13 mouse cellular contexts compared by ENCODE assay signal in the genomic region with DNA sequence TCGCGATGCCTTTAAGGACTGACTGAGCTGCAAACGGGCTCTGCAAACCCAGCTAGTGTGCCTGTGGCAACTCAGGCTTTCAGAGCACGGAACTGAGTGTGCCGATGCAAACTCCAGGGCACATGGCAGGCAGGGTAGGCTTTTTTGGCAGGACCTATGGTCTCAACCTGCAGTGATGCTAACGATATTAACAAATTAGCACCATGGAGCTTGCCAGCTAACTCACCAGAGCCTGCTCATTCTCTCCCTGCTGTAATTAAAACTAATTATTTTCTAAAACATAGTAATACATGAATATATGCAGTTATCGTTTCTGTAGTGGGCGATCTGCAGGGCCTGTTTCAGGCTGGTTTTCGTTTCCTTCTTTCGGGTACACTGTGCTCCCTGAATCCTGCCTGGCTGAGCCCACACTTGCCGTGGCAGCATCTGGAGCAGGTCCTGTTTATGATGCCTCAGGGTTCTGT.
DNase-seq lines count a peak whose midpoint lies in the region; ATAC-seq lines count a peak whose summit lies in the region.
"Had no signal": no experiment of that assay in that cellular context is flagged by ENCODE, and none has a peak within 500 bp of the region (broad histone marks: within the 10 kb centered on the region; RNA-seq: fewer than 3 reads in every experiment).

No protein-coding gene starts in this region.

- H3K4me1 ChIP-seq in forebrain, embryonic 13.5 days: peaks cover 43% of the 10 kb centered on the region
- H3K4me1 ChIP-seq in forebrain, embryonic 10.5 days: peaks cover 20% of the 10 kb centered on the region
- H3K4me1 ChIP-seq in lung, embryonic 16.5 days (replicated peaks; ENCODE audit: control insufficient read depth, insufficient read depth, low read length): peaks cover 21% of the 10 kb centered on the region
- H3K4me1 ChIP-seq in stomach, embryonic 16.5 days (ENCODE audit: control insufficient read depth, insufficient read depth, low read length): peaks cover 24% of the 10 kb centered on the region
- H3K4me1 ChIP-seq: liver, embryonic 12.5 days had no signal

- H3K9me3 ChIP-seq in forebrain, embryonic 13.5 days (replicated peaks): no peaks in the 10 kb centered on the region
- H3K9me3 ChIP-seq in forebrain, embryonic 10.5 days: no peaks in the 10 kb centered on the region
- H3K9me3 ChIP-seq in lung, embryonic 16.5 days (ENCODE audit: control insufficient read depth, low read length): no peaks in the 10 kb centered on the region
- no peaks in the 10 kb centered on the region for H3K9me3 ChIP-seq in stomach, embryonic 16.5 days (replicated peaks; ENCODE audit: control insufficient read depth, low read length)
- H3K9me3 ChIP-seq: liver, embryonic 12.5 days had no signal

- peak overlapping the region; percentile 77 for H3K27ac ChIP-seq in forebrain, embryonic 13.5 days
- H3K27ac ChIP-seq in forebrain, embryonic 10.5 days: no peak overlapping the region
- peak overlapping the region; percentile 24; the same call in 1 of the 2 replicates for H3K27ac ChIP-seq in lung, embryonic 16.5 days (ENCODE audit: low read length)
- H3K27ac ChIP-seq in stomach, embryonic 16.5 days (ENCODE audit: low read length): peak overlapping the region; percentile 69
- H3K27ac ChIP-seq: liver, embryonic 12.5 days had no signal

- ATAC-seq in forebrain, embryonic 13.5 days: peak; percentile 78
- no peak for ATAC-seq in lung, embryonic 16.5 days (ENCODE audit: low read depth)
- no peak for ATAC-seq in stomach, embryonic 16.5 days (ENCODE audit: insufficient read depth, low FRiP score)
- ATAC-seq: liver, embryonic 12.5 days; Patski had no signal

- no peak for DNase-seq in forebrain, embryonic 10.5 days (ENCODE audit: extremely low spot score, low spot score)
- DNase-seq in lung, postnatal 25 days (ENCODE audit: low spot score): no peak
- DNase-seq in layer of hippocampus, adult 9-11 months: peak; percentile 87
- no peak for DNase-seq in heart, postnatal 36 days
- no peak for DNase-seq in testis, postnatal 14 days (ENCODE audit: low spot score)
- DNase-seq: embryo, embryonic 11 days; gastrocnemius, postnatal 14 days; kidney, adult 9 months had no signal

- H3K36me3 ChIP-seq in forebrain, embryonic 13.5 days (ENCODE audit: poor library complexity, severe bottlenecking): peaks cover 32% of the 10 kb centered on the region
- peaks cover 47% of the 10 kb centered on the region for H3K36me3 ChIP-seq in forebrain, embryonic 10.5 days (replicated peaks)
- H3K36me3 ChIP-seq in lung, embryonic 16.5 days (ENCODE audit: control insufficient read depth, insufficient read depth, low read length): 0 out of 2 replicates have a peak, but pooled peaks cover 5% of the 10 kb centered on the region
- H3K36me3 ChIP-seq in stomach, embryonic 16.5 days (ENCODE audit: control insufficient read depth, insufficient read depth, low read length): peaks cover 3% of the 10 kb centered on the region; the same call in 1 of the 2 replicates

- peak overlapping the region; percentile 37; the same call in 1 of the 2 replicates for H3K9ac ChIP-seq in forebrain, embryonic 13.5 days
- H3K9ac ChIP-seq in lung, embryonic 16.5 days (ENCODE audit: low read length): no peak overlapping the region
- H3K9ac ChIP-seq in stomach, embryonic 16.5 days (ENCODE audit: low read length): no peak overlapping the region; the same call in 1 of the 2 replicates
- H3K9ac ChIP-seq: liver, embryonic 12.5 days had no signal

- no peaks in the 10 kb centered on the region for H3K27me3 ChIP-seq in forebrain, embryonic 13.5 days
- H3K27me3 ChIP-seq in forebrain, embryonic 10.5 days (ENCODE audit: poor library complexity, severe bottlenecking): no peaks in the 10 kb centered on the region
- H3K27me3 ChIP-seq in lung, embryonic 16.5 days (ENCODE audit: control insufficient read depth, insufficient read depth, low read depth, low read length): no peaks in the 10 kb centered on the region
- no peaks in the 10 kb centered on the region for H3K27me3 ChIP-seq in stomach, embryonic 16.5 days (ENCODE audit: control insufficient read depth, insufficient read depth, low read length)
- H3K27me3 ChIP-seq: liver, embryonic 12.5 days; Patski had no signal

- no peak overlapping the region for H3K4me3 ChIP-seq in forebrain, embryonic 13.5 days
- no peak overlapping the region for H3K4me3 ChIP-seq in forebrain, embryonic 10.5 days
- no peak overlapping the region for H3K4me3 ChIP-seq in lung, embryonic 16.5 days (ENCODE audit: low read length)
- H3K4me3 ChIP-seq in stomach, embryonic 16.5 days (replicated peaks; ENCODE audit: low read length): no peak overlapping the region
- H3K4me3 ChIP-seq: liver, embryonic 12.5 days had no signal

- peak overlapping the region; percentile 12 for H3K4me2 ChIP-seq in forebrain, embryonic 13.5 days
- no peak overlapping the region for H3K4me2 ChIP-seq in lung, embryonic 16.5 days (ENCODE audit: low read depth, low read length)
- H3K4me2 ChIP-seq in stomach, embryonic 16.5 days (ENCODE audit: low read depth, low read length): no peak overlapping the region
- H3K4me2 ChIP-seq: liver, embryonic 12.5 days had no signal

- intact Hi-C loops in heart, postnatal 36 days (cut with DNase I): no loop called here

- WGBS in forebrain, embryonic 13.5 days: 38% methylated on average over 11 of the region's 11 CpGs
- 88% methylated on average over 11 of the region's 11 CpGs for WGBS in forebrain, embryonic 10.5 days
- 74% methylated on average over 11 of the region's 11 CpGs for WGBS in lung, embryonic 16.5 days
- WGBS in stomach, embryonic 16.5 days: 68% methylated on average over 11 of the region's 11 CpGs
